Comparison of ENCODE assay signal across 8 mouse cellular contexts in genomic region chr16:21778293-21778866, GRCm38 (mm10). TPM values are rescaled to one million over a fixed set of nuclear protein-coding genes. Genes with fewer than 3 reads are reported as not detected.
A peak's percentile ranks its signal among the peaks of the same experiment; 100 is the strongest.
DNase-seq lines count a peak whose midpoint lies in the region; ATAC-seq lines count a peak whose summit lies in the region.

No protein-coding gene starts in this region.

- peak overlapping the region; percentile 12; the same call in 1 of the 2 replicates for H3K9ac ChIP-seq in forebrain, embryonic 11.5 days (ENCODE audit: low read length)
- H3K9ac ChIP-seq in intestine, embryonic 16.5 days (ENCODE audit: low read depth, low read length), result no peak overlapping the region

- no peaks in the 10 kb centered on the region for H3K36me3 ChIP-seq in forebrain, embryonic 11.5 days (ENCODE audit: control insufficient read depth, insufficient read depth, low read length)
- H3K36me3 ChIP-seq in intestine, embryonic 16.5 days (ENCODE audit: control insufficient read depth, insufficient read depth, low read length), result peaks cover 3% of the 10 kb centered on the region; the same call in 1 of the 2 replicates
- no peaks in the 10 kb centered on the region for H3K36me3 ChIP-seq in midbrain, embryonic 10.5 days

- H3K4me1 ChIP-seq in forebrain, embryonic 11.5 days (replicated peaks; ENCODE audit: control insufficient read depth, insufficient read depth, low read length), result no peaks in the 10 kb centered on the region
- H3K4me1 ChIP-seq in intestine, embryonic 16.5 days (ENCODE audit: control insufficient read depth, insufficient read depth, low read length), result peaks cover 3% of the 10 kb centered on the region; the same call in 1 of the 2 replicates
- no peaks in the 10 kb centered on the region for H3K4me1 ChIP-seq in midbrain, embryonic 10.5 days

- H3K4me2 ChIP-seq in forebrain, embryonic 11.5 days (ENCODE audit: low read depth, low read length, severe bottlenecking), result peak overlapping the region; percentile 39; the same call in 1 of the 2 replicates
- peak overlapping the region; percentile 22 for H3K4me2 ChIP-seq in intestine, embryonic 16.5 days (ENCODE audit: low read depth, low read length)

- H3K4me3 ChIP-seq in forebrain, embryonic 11.5 days (ENCODE audit: low read depth, low read length), result peak overlapping the region; percentile 22; the same call in 1 of the 2 replicates
- H3K4me3 ChIP-seq in intestine, embryonic 16.5 days (ENCODE audit: low read length), result 0 out of 2 replicates have a peak overlapping the region, but pooled peaks have one; percentile 23
- H3K4me3 ChIP-seq in midbrain, embryonic 10.5 days, result peak overlapping the region; percentile 44

- DNase-seq in urinary bladder, postnatal 14 days (ENCODE audit: low spot score), result peak; percentile 25
- no peak for DNase-seq in urinary bladder, postnatal 10 days (ENCODE audit: low spot score)
- no peak for DNase-seq in forebrain, embryonic 11.5 days (ENCODE audit: low spot score)
- DNase-seq in midbrain, embryonic 10.5 days (ENCODE audit: low spot score), result peak; percentile 19
- no peak for DNase-seq in ovary, postnatal 10 days (ENCODE audit: low spot score)
- DNase-seq in right cerebral cortex, postnatal 36 days (ENCODE audit: low spot score in 2 of 2), result no peak
- DNase-seq in adrenal gland, adult 8-10 months, result no peak

- H3K9me3 ChIP-seq in forebrain, embryonic 11.5 days (ENCODE audit: control insufficient read depth, low read length), result no peaks in the 10 kb centered on the region
- H3K9me3 ChIP-seq in intestine, embryonic 16.5 days (ENCODE audit: control insufficient read depth, low read length), result no peaks in the 10 kb centered on the region
- H3K9me3 ChIP-seq in midbrain, embryonic 10.5 days (replicated peaks), result no peaks in the 10 kb centered on the region

- no peak overlapping the region for H3K27ac ChIP-seq in forebrain, embryonic 11.5 days (ENCODE audit: low read depth, low read length)
- no peak overlapping the region for H3K27ac ChIP-seq in intestine, embryonic 16.5 days (ENCODE audit: low read length)
- H3K27ac ChIP-seq in midbrain, embryonic 10.5 days (replicated peaks), result no peak overlapping the region; the same call in 1 of the 2 replicates

- H3K27me3 ChIP-seq in forebrain, embryonic 11.5 days (ENCODE audit: control insufficient read depth, insufficient read depth, low read length), result no peaks in the 10 kb centered on the region
- H3K27me3 ChIP-seq in intestine, embryonic 16.5 days (replicated peaks; ENCODE audit: control insufficient read depth, insufficient read depth, low read length), result no peaks in the 10 kb centered on the region
- H3K27me3 ChIP-seq in midbrain, embryonic 10.5 days (ENCODE audit: low read depth, poor library complexity, severe bottlenecking), result no peaks in the 10 kb centered on the region

- ATAC-seq in forebrain, embryonic 11.5 days (replicated peaks; ENCODE audit: low FRiP score), result no peak
- ATAC-seq in intestine, embryonic 16.5 days, result no peak

- WGBS in forebrain, embryonic 11.5 days, result 43% methylated on average over 3 of the region's 3 CpGs
- WGBS in intestine, embryonic 16.5 days, result 55% methylated on average over 3 of the region's 3 CpGs
- WGBS in midbrain, embryonic 10.5 days, result 42% methylated on average over 3 of the region's 3 CpGs

RNA-seq across cellular contexts. Expression of gene Ehhadh, which starts 9.2 kb away (rescaled TPM):
- polyA plus RNA-seq in forebrain, embryonic 11.5 days (2014; fragmentation: Nextera tagmentation; extraction: Ambion mirVana), result 1.5 and 2.1 TPM in 2 replicates
- 20.2 and 25.9 TPM in 2 replicates for polyA plus RNA-seq in intestine, embryonic 16.5 days (2015; fragmentation: Nextera tagmentation; extraction: Ambion mirVana)
- 2.4 and 2.5 TPM in 2 replicates for polyA plus RNA-seq in midbrain, embryonic 10.5 days (2016; fragmentation: Nextera tagmentation; extraction: Ambion mirVana)
- total RNA-seq in adrenal gland, adult 8-10 months (2022), result 10 to 100 TPM; 10.1 to 28.7 (median 22.6) TPM

RNA-seq across cellular contexts. Expression of gene Map3k13, which starts 15.8 kb away (rescaled TPM):
- polyA plus RNA-seq in forebrain, embryonic 11.5 days (2014; fragmentation: Nextera tagmentation; extraction: Ambion mirVana), result 3.5 TPM in 2 replicates
- polyA plus RNA-seq in intestine, embryonic 16.5 days (2015; fragmentation: Nextera tagmentation; extraction: Ambion mirVana), result 2.2 and 2.8 TPM in 2 replicates
- polyA plus RNA-seq in midbrain, embryonic 10.5 days (2016; fragmentation: Nextera tagmentation; extraction: Ambion mirVana), result 2.1 and 4.2 TPM in 2 replicates
- total RNA-seq in adrenal gland, adult 8-10 months (2022), result 1 to 10 TPM; 1.2 to 1.9 (median 1.4) TPM

Comparison
In these comparisons a context has a peak if more than half of its experiments do, and no peak if none do; other contexts are left out.
1. DNase-seq: peak in urinary bladder, postnatal 14 days (single experiment) and midbrain, embryonic 10.5 days (single experiment); none in urinary bladder, postnatal 10 days (single experiment), forebrain, embryonic 11.5 days (single experiment), ovary, postnatal 10 days (single experiment), right cerebral cortex, postnatal 36 days (0 of 2) and adrenal gland, adult 8-10 months (single experiment).
2. Peak in every context shown above with its lines, with median percentiles within 50 percentile points of each other: H3K4me3 ChIP-seq.